Mouse (Mus musculus) sigmoid colon, adult 10 weeks (tissue): ENCODE results near the gene Tbc1d1. TPM values are rescaled to one million over a fixed set of nuclear protein-coding genes. Genes with fewer than 3 reads are reported as not detected.

Source experiments
- polyA plus RNA-seq: library from polyadenylated mRNA; stranded (reverse); fragments of 350-450 nt; fragmentation: Illumina TruSeq; extraction: RNeasy Lipid Tissue Mini Kit (QIAGEN cat#74804); gene quantifications from one replicate; pipeline ENCODE4 v1.2.3, GENCODE M21; 2014; ENCODE audit warnings: low read depth, low replicate concordance

Tbc1d1 gene
- 22.5 TPM for polyA plus RNA-seq

GRCm38 (mm10) chr5:64155861-64156550 lies at the start of gene Tbc1d1:
Gene Tbc1d1 (plus strand): TSS chr5:64156305.

Other genes starting within 250 kb of the Tbc1d1 start
- 44.4 TPM for gene Rell1, start 187.4 kb upstream of the Tbc1d1 start, polyA plus RNA-seq
- gene Pgm2, start 63.4 kb upstream of the Tbc1d1 start, polyA plus RNA-seq, result 449 TPM